Mouse (Mus musculus) natural killer cell, adult 2 months (primary cell): ENCODE measurements at regions not wholly inside any gene's neighbourhood (a gene's known extent, or its start where the extent isn't known, plus 50 kb on each side); places are given as distances from the start of the nearest gene placed in this dataset.
"Not testable (repeated sequence)": the region's sequence is repeated elsewhere in the genome, so short reads cannot be mapped to it uniquely, and the experiment has no call there.

Experiments
- DNase-seq, 2 experiments: peaks; one replicate each; pipeline ENCODE4 v3.0.0; 2022; ENCODE audit warnings: low spot score in 2 of 2

DNA sequence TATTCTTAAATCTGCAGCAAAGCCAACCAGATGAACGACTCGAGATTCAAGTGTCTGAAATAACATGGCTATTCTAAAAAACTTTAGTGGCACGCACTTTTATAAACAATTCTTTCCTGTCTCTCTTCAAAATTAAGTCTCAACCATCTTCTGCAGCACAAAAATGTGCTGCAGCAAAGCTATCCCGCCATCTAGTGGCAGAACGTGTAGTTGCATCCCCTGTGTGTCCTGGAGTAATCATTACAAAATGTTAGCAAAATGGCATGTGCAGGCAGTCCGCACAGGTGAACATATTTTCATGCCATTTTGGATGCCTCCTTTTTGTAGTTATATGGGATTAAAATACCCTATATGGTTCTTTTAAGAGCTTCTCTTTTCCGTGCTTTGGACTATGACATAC, 293.1 kb upstream of the Slc7a14 start:
- peak in 1 of 2 experiments; percentile 16 for DNase-seq

DNA sequence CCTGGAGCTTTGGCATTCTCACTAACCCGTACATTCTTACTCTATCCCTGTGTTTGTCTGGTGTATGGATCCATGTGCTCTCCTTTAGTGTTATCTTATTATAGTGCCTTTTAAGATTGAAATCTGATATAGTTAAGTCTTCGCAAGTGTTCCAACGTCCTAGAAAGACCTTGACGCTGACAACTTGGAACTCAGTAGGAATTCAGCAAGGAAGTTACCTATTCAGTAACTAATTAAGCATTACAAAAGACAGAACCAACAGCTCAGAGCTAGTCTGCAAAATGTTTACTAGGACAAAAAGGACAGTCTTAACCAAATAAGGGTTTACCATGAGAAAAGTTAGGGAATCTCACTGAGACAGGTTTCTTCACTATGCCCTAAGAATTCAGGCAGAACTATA, 286.4 kb upstream of the Slc7a14 start:
- not testable (repeated sequence) for DNase-seq

DNA sequence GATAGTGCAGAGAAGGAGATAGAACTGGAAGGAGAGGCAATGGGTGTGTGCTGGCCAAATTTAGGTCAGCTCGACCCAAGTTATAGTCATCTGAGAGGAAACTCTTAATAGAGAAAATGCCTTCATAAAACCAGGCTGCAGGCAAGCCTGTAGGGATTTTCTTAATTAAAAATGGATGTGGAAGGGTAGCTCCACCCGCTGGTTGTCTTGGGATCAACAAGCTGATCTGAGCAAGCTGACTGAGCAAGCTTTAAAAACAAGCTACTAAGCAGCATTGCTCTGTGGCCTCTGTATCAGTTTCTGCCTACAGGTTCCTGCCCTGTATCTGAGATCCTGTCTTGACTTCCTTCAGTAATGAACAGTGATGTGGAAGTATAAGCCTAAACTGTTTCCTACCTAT, 275.8 kb upstream of the Slc7a14 start:
- no peak for DNase-seq

DNA sequence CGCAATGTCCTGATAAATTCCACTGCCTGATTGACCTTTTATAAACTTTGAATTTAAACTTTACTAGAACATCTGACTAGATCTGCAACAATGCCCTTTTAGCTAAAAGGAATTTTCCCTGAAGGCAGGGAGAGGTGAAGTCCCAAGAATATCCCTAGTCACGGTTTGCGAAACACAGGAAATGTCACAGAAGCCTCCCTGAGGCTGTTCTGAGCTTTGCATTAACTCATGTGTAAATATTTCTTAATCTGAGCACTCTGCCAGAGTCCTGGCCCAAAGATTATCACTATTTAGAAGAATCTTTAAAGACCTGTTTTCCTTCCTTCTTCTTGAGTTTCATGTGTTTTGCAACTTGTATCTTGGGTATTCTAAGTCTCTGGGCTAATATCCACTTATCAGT, 263.7 kb upstream of the Slc7a14 start:
- no peak for DNase-seq
